Mouse (Mus musculus): ENCODE results near the gene Lgi1.

Gene Lgi1

DNA sequence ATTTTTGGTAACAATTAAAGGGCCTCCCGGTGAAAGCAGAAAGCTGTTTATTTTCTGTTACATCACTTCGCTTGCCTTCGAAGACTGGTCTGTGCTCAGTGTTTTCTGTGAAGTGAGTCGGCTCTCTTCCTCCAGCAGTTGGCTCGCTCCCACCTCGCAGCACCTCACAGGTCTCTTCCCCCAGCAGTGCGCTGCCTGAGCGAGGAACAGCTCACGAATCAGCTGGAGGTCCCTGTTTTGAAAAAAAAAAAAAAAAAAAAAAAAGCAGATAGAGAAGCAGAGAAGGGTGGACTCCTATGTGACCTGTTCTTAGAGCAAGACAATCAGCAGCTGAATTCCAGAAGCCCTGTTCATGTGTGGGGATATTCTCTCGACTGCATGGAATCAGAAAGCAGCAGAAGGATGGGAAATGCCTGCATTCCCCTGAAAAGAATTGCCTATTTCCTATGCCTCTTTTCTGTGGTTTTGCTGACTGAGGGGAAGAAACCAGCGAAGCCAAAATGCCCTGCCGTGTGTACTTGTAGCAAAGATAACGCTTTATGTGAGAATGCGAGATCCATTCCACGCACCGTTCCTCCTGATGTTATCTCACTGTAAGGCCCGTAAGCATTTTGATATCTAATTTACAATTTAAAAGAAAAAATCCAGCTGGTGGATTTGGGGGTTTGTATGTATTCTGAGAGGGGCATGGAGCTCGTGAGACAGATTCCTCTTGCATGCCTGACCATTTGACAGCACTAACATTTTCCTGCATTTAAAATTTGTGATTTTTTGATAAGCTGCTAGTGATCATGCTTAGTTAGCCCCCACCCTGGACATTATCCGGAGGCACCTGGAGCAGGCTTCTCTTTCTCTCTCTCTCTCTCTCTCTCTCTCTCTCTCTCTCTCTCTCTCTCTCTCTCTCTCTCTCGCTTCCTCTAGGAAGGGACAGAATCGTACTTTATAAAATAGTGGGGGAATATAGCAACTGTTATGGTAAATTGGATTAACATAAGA lies at the start of gene Lgi1:
TSS of gene Lgi1 (plus strand) at position 32 of the 996 bp plus-strand sequence.
- DNase-seq (ENCODE audit: low spot score), result no peak

- no peak for DNase-seq (ENCODE audit: low spot score)
Measured at GRCm38 (mm10) chr19:38217696-38218095, 46.6 kb upstream of the Lgi1 start.

- DNase-seq (ENCODE audit: low spot score), result no peak
Measured at GRCm38 (mm10) chr19:38223356-38223904, 40.9 kb upstream of the Lgi1 start.

- DNase-seq (ENCODE audit: low spot score), result peak; percentile 89
Measured at GRCm38 (mm10) chr19:38223905-38224684, 40.2 kb upstream of the Lgi1 start, which contains the start of gene Fra10ac1. TSS of gene Fra10ac1 (minus strand) at chr19:38224156.

DNA sequence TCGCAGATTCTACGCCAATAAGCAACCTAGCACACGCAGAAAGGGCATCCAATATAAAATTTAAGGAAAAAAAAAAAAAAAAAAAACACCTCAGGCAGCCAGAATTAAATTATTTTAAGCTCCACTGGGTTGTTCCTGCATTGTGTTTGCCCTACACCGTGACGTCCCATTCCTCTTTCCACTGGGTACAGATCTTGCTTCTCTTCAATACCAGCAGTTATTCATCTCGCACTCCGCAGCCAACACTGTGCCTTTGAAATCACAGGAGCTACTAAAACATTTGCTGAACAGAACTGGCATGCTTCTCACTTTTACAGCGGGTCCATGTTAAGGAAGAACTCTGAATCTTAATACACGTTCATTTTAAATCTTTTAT lies 39.7 kb upstream of the Lgi1 start:
- no peak for DNase-seq (ENCODE audit: low spot score)

GRCm38 (mm10) chr19:38228699-38229098 lies 35.6 kb upstream of the Lgi1 start:
- no peak for DNase-seq (ENCODE audit: low spot score)

- no peak for DNase-seq (ENCODE audit: low spot score)
Measured at GRCm38 (mm10) chr19:38232087-38232486, 32.2 kb upstream of the Lgi1 start.

- DNase-seq (ENCODE audit: low spot score), result no peak
Measured at GRCm38 (mm10) chr19:38232516-38232915, 31.8 kb upstream of the Lgi1 start.

DNA sequence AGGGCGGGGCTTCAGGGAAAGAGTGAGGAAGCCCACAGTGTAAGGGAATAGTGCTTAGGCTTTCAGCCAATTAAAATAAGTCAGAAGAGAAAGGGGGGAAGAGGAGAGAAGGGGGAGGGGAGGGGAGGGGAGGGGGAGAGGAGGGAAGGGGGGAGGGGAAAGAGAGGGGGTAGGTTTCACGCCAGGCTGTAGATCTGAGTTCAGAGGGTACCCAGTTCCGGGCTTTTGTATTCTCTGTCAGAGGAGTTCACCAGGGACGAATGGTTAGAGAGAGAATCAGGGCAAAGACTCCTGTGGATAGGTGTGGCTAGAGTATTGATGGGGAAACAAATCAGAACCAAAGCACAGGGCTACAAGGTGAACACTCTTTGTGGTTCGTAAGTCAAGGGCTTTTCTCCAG lies 27.8 kb upstream of the Lgi1 start:
- DNase-seq (ENCODE audit: low spot score), result no peak

- DNase-seq (ENCODE audit: low spot score), result no peak
Measured at GRCm38 (mm10) chr19:38237834-38238212, 26.5 kb upstream of the Lgi1 start.

DNA sequence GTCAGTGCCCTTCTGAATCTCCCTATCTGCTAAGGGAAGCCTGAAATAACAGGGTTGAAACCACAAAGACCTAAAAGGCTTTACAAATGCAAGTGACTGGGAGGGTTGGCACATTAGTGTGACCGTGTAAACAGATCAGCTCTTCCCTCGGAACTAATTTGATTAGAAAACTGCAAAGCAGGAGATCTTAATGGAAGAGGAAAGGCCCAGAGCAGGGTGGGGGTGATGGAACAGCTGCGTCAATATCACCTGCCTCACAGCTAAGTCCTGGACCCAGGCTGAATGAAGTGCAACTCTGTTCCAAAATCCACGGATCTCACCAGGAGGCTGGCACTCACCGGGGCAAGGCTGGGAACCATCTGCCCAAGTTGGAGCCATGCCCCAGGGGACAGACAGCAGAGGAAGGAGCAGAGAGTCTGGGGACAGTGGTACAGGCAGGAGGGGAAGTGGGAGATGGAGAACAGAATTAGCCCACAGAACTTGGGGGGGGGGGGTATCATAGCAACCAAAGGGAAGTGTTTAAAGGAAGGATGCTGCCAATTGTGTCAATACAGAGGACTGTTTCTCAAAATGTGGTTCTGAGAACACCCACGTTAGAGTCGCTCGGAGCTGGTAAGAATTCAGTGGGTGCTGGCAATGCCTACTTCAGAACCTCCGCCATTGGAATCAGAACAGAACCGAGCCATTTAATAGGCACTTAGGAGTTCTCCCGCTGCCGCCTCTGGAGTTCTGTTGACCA lies 26.0 kb upstream of the Lgi1 start:
- no peak for DNase-seq (ENCODE audit: low spot score)

- DNase-seq (ENCODE audit: low spot score), result no peak
Measured at GRCm38 (mm10) chr19:38242314-38242852, 22.0 kb upstream of the Lgi1 start.

DNA sequence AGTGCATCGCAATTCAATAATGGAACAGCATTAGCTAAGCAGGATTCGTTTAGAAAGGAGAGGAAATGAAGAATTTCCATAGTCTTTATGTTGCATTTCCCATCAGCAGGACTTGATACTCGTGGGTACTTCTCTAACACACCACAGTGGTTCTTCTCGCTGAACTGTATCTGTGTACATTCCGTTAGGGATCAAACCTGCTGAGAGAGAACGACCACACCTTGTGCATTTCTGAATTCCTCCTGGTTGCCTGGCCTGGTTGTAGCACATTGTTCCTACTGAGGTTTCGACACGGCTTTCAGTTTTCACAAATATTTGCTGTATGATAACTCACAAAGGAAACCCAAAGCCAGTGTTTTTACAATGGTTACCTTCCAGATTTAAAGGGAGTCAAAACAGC lies 19.6 kb upstream of the Lgi1 start:
- DNase-seq (ENCODE audit: low spot score), result no peak

DNA sequence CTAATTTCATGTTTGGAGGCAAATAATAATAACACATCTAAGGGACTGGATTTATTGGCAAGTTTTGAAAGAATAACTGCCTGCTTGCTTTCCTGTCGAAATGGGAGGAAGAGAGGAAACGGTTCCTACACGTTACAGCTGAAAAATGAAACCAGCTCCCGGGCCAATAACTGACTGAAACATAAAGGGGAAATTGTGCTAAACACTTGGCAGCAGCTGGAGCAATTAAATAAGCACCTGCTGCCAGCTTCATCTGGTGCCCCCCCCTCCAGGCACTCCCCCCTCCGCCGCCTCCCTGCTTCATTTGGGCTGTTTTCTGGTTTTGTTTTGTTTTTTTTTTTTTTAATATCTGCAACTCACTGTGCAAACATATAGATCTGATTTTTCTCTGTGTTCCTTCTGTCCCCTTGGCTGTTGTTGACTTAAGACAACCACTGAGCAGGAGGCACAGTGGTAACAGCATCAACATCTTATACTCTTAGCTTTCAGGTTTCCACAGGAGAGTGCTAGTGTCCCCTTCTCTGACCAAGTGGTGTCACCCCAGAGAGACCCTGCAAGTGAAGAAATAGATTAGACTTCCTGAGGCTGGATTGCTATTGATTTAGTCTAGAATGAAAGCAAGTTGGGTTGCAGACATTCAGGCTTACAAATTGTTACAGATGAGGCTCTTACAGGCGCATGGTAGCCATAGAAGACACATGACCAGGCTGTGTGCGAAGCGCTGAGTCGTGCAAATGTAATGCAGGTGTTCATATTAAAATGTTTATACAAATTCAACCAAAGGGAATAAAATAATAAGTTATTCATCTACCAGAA lies 18.8 kb upstream of the Lgi1 start:
- no peak for DNase-seq (ENCODE audit: low spot score)

- no peak for DNase-seq (ENCODE audit: low spot score)
Measured at GRCm38 (mm10) chr19:38246177-38246622, 18.1 kb upstream of the Lgi1 start.

DNA sequence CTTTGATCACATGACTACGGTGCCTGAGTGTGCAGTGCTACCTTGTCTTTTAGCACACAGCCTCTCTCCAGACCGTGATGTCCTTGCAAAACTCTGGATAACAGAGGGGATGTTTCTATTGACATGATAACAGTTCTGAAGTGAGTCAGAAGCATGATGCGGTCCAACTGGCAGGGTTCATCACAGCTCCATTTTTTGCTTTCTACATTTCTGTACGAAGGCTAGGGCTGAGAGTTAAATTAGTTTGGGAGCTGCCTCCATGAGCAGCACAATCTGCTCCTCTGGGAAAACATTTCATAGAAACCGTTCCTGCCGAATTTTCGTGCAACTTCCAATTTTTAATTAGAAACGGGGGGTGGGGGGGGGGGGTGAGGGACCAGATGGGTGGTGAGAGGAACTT lies 14.7 kb upstream of the Lgi1 start:
- no peak for DNase-seq (ENCODE audit: low spot score)

DNA sequence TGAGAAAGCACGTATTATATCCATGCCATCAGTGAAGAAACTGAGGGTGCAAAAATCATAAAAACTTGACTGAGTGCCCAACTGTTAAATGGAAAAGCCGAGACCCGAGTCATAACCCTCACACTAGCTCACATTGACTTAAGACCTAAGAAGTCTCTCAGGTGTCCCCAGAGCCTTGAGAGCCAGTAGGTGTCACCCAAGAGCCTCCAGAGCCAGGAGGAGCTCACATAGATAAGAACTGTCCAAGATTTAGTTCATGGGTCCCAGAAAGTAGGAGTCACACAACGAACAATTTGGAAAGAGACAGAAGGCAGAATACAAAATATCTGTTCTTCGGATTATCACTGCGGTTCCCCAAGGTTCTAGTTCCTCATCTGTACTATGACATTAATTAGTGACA lies 10.5 kb upstream of the Lgi1 start:
- DNase-seq (ENCODE audit: low spot score), result peak; percentile 28

- no peak for DNase-seq (ENCODE audit: low spot score)
Measured at GRCm38 (mm10) chr19:38258651-38259065, 5.7 kb upstream of the Lgi1 start.

DNA sequence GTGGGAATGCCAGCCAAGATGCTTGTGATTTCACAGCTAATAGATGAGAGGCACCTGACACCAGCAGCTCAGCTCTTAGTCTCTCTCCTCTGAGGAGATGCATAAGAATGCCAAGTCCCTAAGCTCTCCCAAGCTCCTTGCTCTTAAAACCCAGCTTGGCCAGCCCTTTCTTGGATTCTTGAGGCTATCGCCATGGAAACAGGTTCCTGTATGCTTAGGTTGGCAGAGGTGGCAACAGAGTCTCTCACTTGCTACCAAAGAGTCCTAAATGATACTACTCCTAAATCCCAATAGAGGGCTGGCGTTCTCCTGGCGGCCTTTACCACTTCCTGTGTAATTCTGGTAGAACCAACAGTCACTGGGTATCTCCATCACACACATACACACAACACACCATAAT lies 4.9 kb upstream of the Lgi1 start:
- no peak for DNase-seq (ENCODE audit: low spot score)

GRCm38 (mm10) chr19:38260346-38260745 lies 4.0 kb upstream of the Lgi1 start:
- DNase-seq (ENCODE audit: low spot score), result no peak

DNA sequence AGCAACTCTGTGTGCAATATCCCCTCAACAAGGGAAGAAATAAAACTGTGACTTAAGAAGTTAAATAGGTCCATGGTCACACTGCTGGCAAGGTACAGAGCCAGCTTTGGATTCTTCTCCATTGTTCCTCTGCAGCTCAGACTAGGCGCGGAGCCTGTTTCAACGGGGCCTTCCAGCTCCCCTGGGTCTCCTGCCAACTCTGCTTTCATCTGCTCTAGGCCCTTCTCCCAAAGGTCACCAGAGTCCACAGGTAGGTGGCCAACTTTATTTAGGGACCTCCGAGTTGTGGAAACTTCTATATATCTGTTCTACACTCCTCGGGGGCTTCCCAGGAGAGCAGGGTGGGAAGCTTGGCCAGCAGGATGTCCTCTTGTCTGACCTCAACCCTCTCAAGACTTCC lies 3.0 kb upstream of the Lgi1 start:
- no peak for DNase-seq (ENCODE audit: low spot score)

Data from ovary, postnatal 36 days (tissue).